Mouse (Mus musculus) mouse trophoblast stem cell (cell line): ENCODE measurements around the gene Six5.

ENCODE experiments used
- in situ Hi-C, 2 experiments: fragments of 300-500 bp; cut with MseI, MboI; formaldehyde crosslinking; loops; 2 replicates in 1 of 2; 3 replicates in 1 of 2; pipeline ENCODE4 v1.15.1; 2025

Gene Six5

GRCm38 (mm10) chr7:19075723-19076585, 18.4 kb upstream of the Six5 start, which contains the start of gene Dmwd:
Gene Dmwd, plus strand, starts transcription at chr7:19076227.
- in situ Hi-C loops = no loop called here

GRCm38 (mm10) chr7:19076586-19076991, 17.8 kb upstream of the Six5 start:
- in situ Hi-C loops = no loop called here

- in situ Hi-C loops = no loop called here
Observed at GRCm38 (mm10) chr7:19077761-19078160, 16.6 kb upstream of the Six5 start.

- in situ Hi-C loops = no loop called here
Observed at GRCm38 (mm10) chr7:19078732-19079131, 15.7 kb upstream of the Six5 start.

- in situ Hi-C loops = no loop called here
Observed at GRCm38 (mm10) chr7:19080451-19080950, 13.9 kb upstream of the Six5 start.

- in situ Hi-C loops = no loop called here
Observed at GRCm38 (mm10) chr7:19082171-19082570, 12.2 kb upstream of the Six5 start.

GRCm38 (mm10) chr7:19083096-19083495, 11.3 kb upstream of the Six5 start:
- in situ Hi-C loops = no loop called here

- in situ Hi-C loops = no loop called here
Observed at GRCm38 (mm10) chr7:19083701-19084100, 10.7 kb upstream of the Six5 start, which contains the start of gene Dmpk. Gene Dmpk, plus strand, starts transcription at chr7:19083849.

- in situ Hi-C loops = no loop called here
Observed at GRCm38 (mm10) chr7:19084277-19084771, 10.1 kb upstream of the Six5 start.

GRCm38 (mm10) chr7:19084921-19085473, 9.4 kb upstream of the Six5 start:
- in situ Hi-C loops = no loop called here

GRCm38 (mm10) chr7:19085495-19085894, 8.9 kb upstream of the Six5 start:
- in situ Hi-C loops = no loop called here

GRCm38 (mm10) chr7:19086042-19086441, 8.4 kb upstream of the Six5 start:
- in situ Hi-C loops = no loop called here

GRCm38 (mm10) chr7:19086760-19087159, 7.6 kb upstream of the Six5 start:
- in situ Hi-C loops = no loop called here

- in situ Hi-C loops = no loop called here
Observed at GRCm38 (mm10) chr7:19088813-19089212, 5.6 kb upstream of the Six5 start.

GRCm38 (mm10) chr7:19091913-19092312, 2.5 kb upstream of the Six5 start:
- in situ Hi-C loops = no loop called here

GRCm38 (mm10) chr7:19092381-19093173, 1.8 kb upstream of the Six5 start:
- in situ Hi-C loops = no loop called here

GRCm38 (mm10) chr7:19093174-19093521, 1.2 kb upstream of the Six5 start:
- in situ Hi-C loops = no loop called here

GRCm38 (mm10) chr7:19093537-19094385, 633 bp upstream of the Six5 start:
- in situ Hi-C loops = no loop called here

GRCm38 (mm10) chr7:19094826-19095750, 694 bp downstream of the Six5 start:
- in situ Hi-C loops = no loop called here

- in situ Hi-C loops = no loop called here
Observed at GRCm38 (mm10) chr7:19095751-19096110, 1.3 kb downstream of the Six5 start.
